Mouse (Mus musculus): ENCODE measurements around the gene Dio2. TPM values are rescaled to one million over a fixed set of nuclear protein-coding genes. Genes with fewer than 3 reads are reported as not detected.

Gene Dio2
- polyA plus RNA-seq (2015; fragmentation: Nextera tagmentation; extraction: Ambion mirVana) = 0.80 and 1.0 TPM in 2 replicates

- Histone ChIP-seq H3K9me3 (no peaks in the 10 kb centered on the region), H3K27ac (replicated peaks) (no peak within 1 kb of the TSS), H3K4me2 (peak within 1 kb of the TSS; percentile 68), H3K4me1 (peaks cover 8% of the 10 kb centered on the region), H3K36me3 (no peaks in the 10 kb centered on the region), H3K4me3 (peak within 1 kb of the TSS; percentile 49), H3K27me3 (replicated peaks) (no peaks in the 10 kb centered on the region), H3K9ac (peak within 1 kb of the TSS; percentile 66)
- no peak for ATAC-seq (ENCODE audit: extremely low read depth, insufficient number of reproducible peaks, low FRiP score, low TSS enrichment)
- WGBS = 13% methylated on average over 10 of the region's 10 CpGs
Observed at GRCm38 (mm10) chr12:90738388-90739223, at the start of gene Dio2. Gene Dio2 (minus strand): TSS chr12:90738438.

GRCm38 (mm10) chr12:90781438-90781837 lies 43.2 kb upstream of the Dio2 start:
- Histone ChIP-seq H3K9ac (no peak overlapping the region), H3K4me2 (no peak overlapping the region), H3K36me3 (no peaks in the 10 kb centered on the region), H3K27me3 (replicated peaks) (no peaks in the 10 kb centered on the region), H3K27ac (replicated peaks) (no peak overlapping the region), H3K4me3 (no peak overlapping the region), H3K4me1 (no peaks in the 10 kb centered on the region), H3K9me3 (no peaks in the 10 kb centered on the region)
- 72% methylated on average over 4 of the region's 4 CpGs for WGBS
- no peak for ATAC-seq (ENCODE audit: extremely low read depth, insufficient number of reproducible peaks, low FRiP score, low TSS enrichment)

- no peak overlapping the region for H3K9ac ChIP-seq
- H3K36me3 ChIP-seq = no peaks in the 10 kb centered on the region
- no peak overlapping the region for H3K27ac ChIP-seq (replicated peaks)
- H3K4me2 ChIP-seq = no peak overlapping the region
- H3K4me3 ChIP-seq = no peak overlapping the region
- no peaks in the 10 kb centered on the region for H3K4me1 ChIP-seq
- no peaks in the 10 kb centered on the region for H3K9me3 ChIP-seq
- no peak for ATAC-seq (ENCODE audit: extremely low read depth, insufficient number of reproducible peaks, low FRiP score, low TSS enrichment)
- H3K27me3 ChIP-seq (replicated peaks) = no peaks in the 10 kb centered on the region
Observed at GRCm38 (mm10) chr12:90744752-90745151, 6.5 kb upstream of the Dio2 start.

- peaks cover 3% of the 10 kb centered on the region; the same call in 1 of the 2 replicates for H3K4me1 ChIP-seq
- no peak overlapping the region for H3K4me3 ChIP-seq
- no peaks in the 10 kb centered on the region for H3K9me3 ChIP-seq
- no peaks in the 10 kb centered on the region for H3K36me3 ChIP-seq
- no peak overlapping the region for H3K4me2 ChIP-seq
- no peaks in the 10 kb centered on the region for H3K27me3 ChIP-seq (replicated peaks)
- H3K9ac ChIP-seq = no peak overlapping the region
- 42% methylated on average over 3 of the region's 3 CpGs for WGBS
- ATAC-seq (ENCODE audit: extremely low read depth, insufficient number of reproducible peaks, low FRiP score, low TSS enrichment) = no peak
- H3K27ac ChIP-seq (replicated peaks) = no peak overlapping the region
Observed at GRCm38 (mm10) chr12:90743633-90744032, 5.4 kb upstream of the Dio2 start.

GRCm38 (mm10) chr12:90740468-90740867 lies 2.2 kb upstream of the Dio2 start:
- H3K4me3 ChIP-seq = no peak overlapping the region

GRCm38 (mm10) chr12:90737932-90738331 lies 306 bp downstream of the Dio2 start:
- Histone ChIP-seq H3K9ac (peak overlapping the region; percentile 66), H3K36me3 (no peaks in the 10 kb centered on the region), H3K4me2 (peak overlapping the region; percentile 68), H3K4me3 (peak overlapping the region; percentile 49), H3K9me3 (no peaks in the 10 kb centered on the region), H3K27ac (replicated peaks) (no peak overlapping the region), H3K4me1 (peaks cover 8% of the 10 kb centered on the region), H3K27me3 (replicated peaks) (no peaks in the 10 kb centered on the region)
- ATAC-seq (ENCODE audit: extremely low read depth, insufficient number of reproducible peaks, low FRiP score, low TSS enrichment) = no peak
- 71% methylated on average over 13 of the region's 13 CpGs for WGBS

More at GRCm38 (mm10) chr12:90740468-90740867, 2.2 kb upstream of the Dio2 start:
- no peaks in the 10 kb centered on the region for H3K27me3 ChIP-seq (replicated peaks)
- H3K9ac ChIP-seq = no peak overlapping the region
- H3K27ac ChIP-seq (replicated peaks) = no peak overlapping the region
- ATAC-seq (ENCODE audit: extremely low read depth, insufficient number of reproducible peaks, low FRiP score, low TSS enrichment) = no peak
- H3K4me1 ChIP-seq = peaks cover 8% of the 10 kb centered on the region
- H3K9me3 ChIP-seq = no peaks in the 10 kb centered on the region
- no peaks in the 10 kb centered on the region for H3K36me3 ChIP-seq
- H3K4me2 ChIP-seq = no peak overlapping the region
- WGBS = 28% methylated on average over 2 of the region's 2 CpGs

- Histone ChIP-seq H3K27ac (replicated peaks) (no peak overlapping the region), H3K4me3 (no peak overlapping the region), H3K9ac (no peak overlapping the region), H3K9me3 (no peaks in the 10 kb centered on the region), H3K4me2 (no peak overlapping the region), H3K27me3 (replicated peaks) (no peaks in the 10 kb centered on the region), H3K36me3 (no peaks in the 10 kb centered on the region), H3K4me1 (peaks cover 8% of the 10 kb centered on the region)
- WGBS = 70% methylated on average over 6 of the region's 6 CpGs
- ATAC-seq (ENCODE audit: extremely low read depth, insufficient number of reproducible peaks, low FRiP score, low TSS enrichment) = no peak
Observed at GRCm38 (mm10) chr12:90735447-90735846, 2.8 kb downstream of the Dio2 start.

- Histone ChIP-seq H3K4me1 (peaks cover 8% of the 10 kb centered on the region), H3K36me3 (no peaks in the 10 kb centered on the region), H3K4me3 (no peak overlapping the region), H3K27me3 (replicated peaks) (no peaks in the 10 kb centered on the region), H3K4me2 (no peak overlapping the region), H3K9ac (no peak overlapping the region), H3K27ac (replicated peaks) (no peak overlapping the region), H3K9me3 (no peaks in the 10 kb centered on the region)
- 78% methylated on average over 5 of the region's 5 CpGs for WGBS
- ATAC-seq (ENCODE audit: extremely low read depth, insufficient number of reproducible peaks, low FRiP score, low TSS enrichment) = no peak
Observed at GRCm38 (mm10) chr12:90734503-90734902, 3.7 kb downstream of the Dio2 start.

GRCm38 (mm10) chr12:90733721-90734120 lies 4.5 kb downstream of the Dio2 start:
- Histone ChIP-seq H3K27me3 (replicated peaks) (no peaks in the 10 kb centered on the region), H3K4me1 (peaks cover 5% of the 10 kb centered on the region; the same call in 1 of the 2 replicates), H3K9me3 (no peaks in the 10 kb centered on the region), H3K4me3 (no peak overlapping the region), H3K36me3 (no peaks in the 10 kb centered on the region), H3K4me2 (no peak overlapping the region), H3K27ac (replicated peaks) (no peak overlapping the region), H3K9ac (no peak overlapping the region)
- no peak for ATAC-seq (ENCODE audit: extremely low read depth, insufficient number of reproducible peaks, low FRiP score, low TSS enrichment)
- 85% methylated on average over 6 of the region's 6 CpGs for WGBS

GRCm38 (mm10) chr12:90729648-90730047 lies 8.6 kb downstream of the Dio2 start:
- Histone ChIP-seq H3K36me3 (no peaks in the 10 kb centered on the region), H3K27me3 (replicated peaks) (no peaks in the 10 kb centered on the region), H3K9me3 (no peaks in the 10 kb centered on the region), H3K4me1 (no peaks in the 10 kb centered on the region), H3K4me3 (no peak overlapping the region), H3K27ac (replicated peaks) (no peak overlapping the region), H3K9ac (no peak overlapping the region), H3K4me2 (peak overlapping the region; percentile 31; the same call in 1 of the 2 replicates)
- WGBS = 45% methylated on average over 10 of the region's 10 CpGs
- ATAC-seq (ENCODE audit: extremely low read depth, insufficient number of reproducible peaks, low FRiP score, low TSS enrichment) = no peak

GRCm38 (mm10) chr12:90725107-90725506 lies 13.1 kb downstream of the Dio2 start:
- Histone ChIP-seq H3K4me2 (no peak overlapping the region), H3K4me3 (no peak overlapping the region)
- WGBS = 69% methylated on average over 8 of the region's 8 CpGs

GRCm38 (mm10) chr12:90724644-90725043 lies 13.6 kb downstream of the Dio2 start:
- H3K4me1 ChIP-seq = no peaks in the 10 kb centered on the region
- 81% methylated on average over 11 of the region's 11 CpGs for WGBS

More at GRCm38 (mm10) chr12:90725107-90725506, 13.1 kb downstream of the Dio2 start:
- H3K9ac ChIP-seq = no peak overlapping the region
- H3K9me3 ChIP-seq = no peaks in the 10 kb centered on the region
- no peak for ATAC-seq (ENCODE audit: extremely low read depth, insufficient number of reproducible peaks, low FRiP score, low TSS enrichment)
- H3K36me3 ChIP-seq = no peaks in the 10 kb centered on the region
- H3K27ac ChIP-seq (replicated peaks) = no peak overlapping the region
- no peaks in the 10 kb centered on the region for H3K4me1 ChIP-seq
- H3K27me3 ChIP-seq (replicated peaks) = no peaks in the 10 kb centered on the region

More at GRCm38 (mm10) chr12:90724644-90725043, 13.6 kb downstream of the Dio2 start:
- Histone ChIP-seq H3K36me3 (no peaks in the 10 kb centered on the region), H3K9me3 (no peaks in the 10 kb centered on the region), H3K4me2 (no peak overlapping the region), H3K27ac (replicated peaks) (no peak overlapping the region), H3K27me3 (replicated peaks) (no peaks in the 10 kb centered on the region), H3K4me3 (no peak overlapping the region), H3K9ac (no peak overlapping the region)
- no peak for ATAC-seq (ENCODE audit: extremely low read depth, insufficient number of reproducible peaks, low FRiP score, low TSS enrichment)

Data from heart, embryonic 13.5 days (tissue).